Mouse (Mus musculus) cortical plate, adult 2 months (tissue): ENCODE results near the gene Abcb8.

Source experiments
- CTCF ChIP-seq: fragments of 200-500 bp; IDR thresholded peaks from 2 replicates; pipeline ENCODE4 v1.5.1; 2011; ENCODE audit warnings: mild to moderate bottlenecking, control low read depth, low read length; ENCODE audit not compliant: insufficient read depth; ENCODE audit errors: extremely low read depth
- POLR2A ChIP-seq: fragments of 200-500 bp; IDR thresholded peaks from 2 replicates; pipeline ENCODE4 v1.6.1; 2011; ENCODE audit warnings: mild to moderate bottlenecking, low read length, control low read depth; ENCODE audit not compliant: insufficient read depth; ENCODE audit errors: extremely low read depth

DNA sequence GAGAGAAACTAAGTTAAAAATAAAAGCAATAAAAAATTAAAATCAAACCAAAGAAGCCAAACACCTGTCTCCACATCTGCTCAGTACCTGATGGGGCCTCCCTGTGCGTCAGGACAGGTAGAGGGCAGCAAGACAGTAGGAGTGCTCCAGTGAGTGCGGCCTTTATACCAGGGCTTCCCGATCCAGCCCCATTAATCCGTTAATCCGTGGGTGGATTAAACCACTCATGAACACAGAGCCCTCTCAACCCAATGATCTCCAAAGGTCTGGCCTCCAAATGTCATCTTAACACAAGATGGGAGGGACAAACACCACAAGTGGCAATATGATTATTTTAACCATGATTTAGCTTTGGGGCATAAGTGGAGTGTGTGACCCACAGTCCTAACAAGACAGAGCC, 19.7 kb upstream of the Abcb8 start:
- no peak for TF ChIP-seq POLR2A
- no peak for TF ChIP-seq CTCF
